Mouse (Mus musculus) lung, postnatal 0 days (tissue): ENCODE results near the gene Fat1.

Experiments used
- CTCF ChIP-seq: IDR thresholded peaks from 2 replicates; pipeline ENCODE4 v1.5.1; 2016; ENCODE audit warnings: antibody characterized with exemption, mild to moderate bottlenecking
- EP300 ChIP-seq: IDR thresholded peaks from 2 replicates; pipeline ENCODE4 v1.6.1; 2016; ENCODE audit warnings: antibody characterized with exemption, mild to moderate bottlenecking, control low read depth

DNA sequence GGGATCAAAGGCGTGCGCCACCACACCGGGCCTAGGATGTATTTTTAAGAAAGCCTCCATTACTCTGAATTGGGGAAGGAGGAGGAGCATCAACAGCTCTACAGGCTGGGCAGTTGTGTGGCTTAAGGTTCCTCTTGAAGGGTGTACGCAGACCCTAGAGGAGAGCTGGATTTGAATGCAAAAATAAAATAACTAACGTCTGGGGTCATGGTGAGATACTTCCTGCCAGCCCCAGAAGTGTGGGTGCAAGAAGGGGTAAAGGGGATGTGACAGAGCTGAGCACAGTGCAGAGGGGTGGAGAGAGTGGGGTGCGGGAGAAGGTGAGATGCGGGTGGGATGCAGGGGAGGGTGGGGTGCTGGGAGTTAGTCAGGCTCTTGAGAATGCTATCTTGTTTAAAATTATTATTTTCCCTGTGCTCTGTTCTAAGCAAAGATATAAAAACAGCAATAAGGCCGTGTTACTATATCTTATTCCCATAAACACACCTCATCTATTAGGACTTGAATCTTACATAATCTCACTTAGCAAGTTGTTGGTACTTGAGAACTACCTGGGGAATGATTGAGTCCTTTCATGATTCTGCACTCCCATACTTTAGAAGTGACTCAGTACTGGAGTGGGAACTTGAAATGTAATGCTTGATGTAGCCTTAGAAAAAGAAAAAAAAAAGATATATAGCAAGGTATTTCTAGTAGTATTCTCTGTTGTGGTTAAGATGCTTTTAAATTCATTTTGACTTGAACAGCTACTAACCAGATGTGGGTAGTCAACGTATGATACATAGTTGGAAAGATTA lies 2.5 kb upstream of the Fat1 start:
- TF ChIP-seq CTCF (no peak), EP300 (peak; percentile 73)
